Mouse (Mus musculus) megakaryocyte, embryonic 14.5 days (primary cell): Measurements from ENCODE around the gene Ankrd13b. TPM values are rescaled to one million over a fixed set of nuclear protein-coding genes. Genes with fewer than 3 reads are reported as not detected.

ENCODE experiments used
- H3K27me3 ChIP-seq: replicated peaks from 2 replicates; pipeline ENCODE3; 2012; ENCODE audit warnings: inconsistent platforms
- H3K36me3 ChIP-seq: replicated peaks from 2 replicates; pipeline ENCODE3; 2012; ENCODE audit warnings: low read length, inconsistent platforms, mixed read lengths
- H3K4me1 ChIP-seq: 2 replicates; pipeline ENCODE4 v1.6.1; 2012; ENCODE audit warnings: inconsistent platforms
- H3K4me3 ChIP-seq: replicated peaks from 2 replicates; pipeline ENCODE3; 2012; ENCODE audit warnings: moderate library complexity, mild to moderate bottlenecking, inconsistent platforms
- H3K9me3 ChIP-seq: 2 replicates; pipeline ENCODE4 v1.6.1; 2012; ENCODE audit warnings: inconsistent platforms
- FLI1 ChIP-seq: IDR thresholded peaks from 2 replicates; pipeline ENCODE4 v1.6.1; 2012; ENCODE audit warnings: low read length, inconsistent platforms, mixed read lengths
- GATA1 ChIP-seq: IDR thresholded peaks from 3 replicates; pipeline ENCODE4 v1.6.1; 2012; ENCODE audit warnings: mixed read lengths, low read length, inconsistent platforms, borderline replicate concordance
- polyA plus RNA-seq: library from polyadenylated mRNA; stranded (reverse); fragments of >175 nt; gene quantifications from 2 replicates; pipeline ENCODE4 v1.2.3, GENCODE M21; 2012; ENCODE audit warnings: low replicate concordance; ENCODE audit not compliant: insufficient read depth

Gene Ankrd13b
- polyA plus RNA-seq, 1 experiment: 9.3 TPM

- H3K9me3 ChIP-seq: no peaks in the 10 kb centered on the region
- TF ChIP-seq GATA1: no peak
- no peak for TF ChIP-seq FLI1
- H3K36me3 ChIP-seq: peaks cover 10% of the 10 kb centered on the region
- peaks cover 92% of the 10 kb centered on the region for H3K4me1 ChIP-seq
- H3K27me3 ChIP-seq: peaks cover 22% of the 10 kb centered on the region
- H3K4me3 ChIP-seq: peak overlapping the region; percentile 85
Measured at GRCm38 (mm10) chr11:77518051-77518798, 28.7 kb upstream of the Ankrd13b start.

GRCm38 (mm10) chr11:77516553-77517425 lies 27.3 kb upstream of the Ankrd13b start:
- Histone ChIP-seq H3K4me1 (peaks cover 93% of the 10 kb centered on the region), H3K36me3 (peaks cover 10% of the 10 kb centered on the region), H3K9me3 (no peaks in the 10 kb centered on the region), H3K27me3 (peaks cover 24% of the 10 kb centered on the region), H3K4me3 (peak overlapping the region; percentile 94)
- TF ChIP-seq FLI1: no peak
- no peak for TF ChIP-seq GATA1

- H3K27me3 ChIP-seq: peaks cover 24% of the 10 kb centered on the region
- H3K4me1 ChIP-seq: peaks cover 87% of the 10 kb centered on the region
- TF ChIP-seq GATA1 (no peak), FLI1 (no peak)
Measured at GRCm38 (mm10) chr11:77515637-77516552, 26.4 kb upstream of the Ankrd13b start, which contains the start of gene Trp53i13. Trp53i13 (minus strand) TSS chr11:77515980.

GRCm38 (mm10) chr11:77514832-77515636 lies 25.6 kb upstream of the Ankrd13b start, which contains the start of gene Abhd15:
Abhd15 (plus strand) TSS chr11:77515121.
- peaks cover 24% of the 10 kb centered on the region for H3K27me3 ChIP-seq

More at GRCm38 (mm10) chr11:77515637-77516552, 26.4 kb upstream of the Ankrd13b start, which contains the start of gene Trp53i13:
- H3K9me3 ChIP-seq: no peaks in the 10 kb centered on the region
- peak within 1 kb of the TSS; percentile 94 for H3K4me3 ChIP-seq
- H3K36me3 ChIP-seq: peaks cover 10% of the 10 kb centered on the region

GRCm38 (mm10) chr11:77514281-77514831 lies 24.9 kb upstream of the Ankrd13b start:
- Histone ChIP-seq H3K36me3 (peaks cover 22% of the 10 kb centered on the region), H3K4me1 (peaks cover 75% of the 10 kb centered on the region), H3K4me3 (peak overlapping the region; percentile 94), H3K9me3 (no peaks in the 10 kb centered on the region), H3K27me3 (peaks cover 24% of the 10 kb centered on the region)
- no peak for TF ChIP-seq FLI1
- no peak for TF ChIP-seq GATA1

More at GRCm38 (mm10) chr11:77514832-77515636, 25.6 kb upstream of the Ankrd13b start, which contains the start of gene Abhd15:
- peaks cover 16% of the 10 kb centered on the region for H3K36me3 ChIP-seq
- H3K4me1 ChIP-seq: peaks cover 81% of the 10 kb centered on the region
- no peak for TF ChIP-seq GATA1
- no peak for TF ChIP-seq FLI1
- H3K4me3 ChIP-seq: peak within 1 kb of the TSS; percentile 94
- H3K9me3 ChIP-seq: no peaks in the 10 kb centered on the region

GRCm38 (mm10) chr11:77513811-77514170 lies 24.3 kb upstream of the Ankrd13b start:
- Histone ChIP-seq H3K4me3 (peak overlapping the region; percentile 94), H3K27me3 (peaks cover 24% of the 10 kb centered on the region), H3K9me3 (no peaks in the 10 kb centered on the region), H3K36me3 (peaks cover 27% of the 10 kb centered on the region), H3K4me1 (peaks cover 72% of the 10 kb centered on the region)
- TF ChIP-seq GATA1 (no peak), FLI1 (no peak)

- peaks cover 72% of the 10 kb centered on the region for H3K4me1 ChIP-seq
- no peaks in the 10 kb centered on the region for H3K9me3 ChIP-seq
- TF ChIP-seq GATA1: no peak
- no peak for TF ChIP-seq FLI1
- peaks cover 24% of the 10 kb centered on the region for H3K27me3 ChIP-seq
- peak overlapping the region; percentile 95 for H3K4me3 ChIP-seq
- peaks cover 29% of the 10 kb centered on the region for H3K36me3 ChIP-seq
Measured at GRCm38 (mm10) chr11:77512891-77513810, 23.7 kb upstream of the Ankrd13b start.
